Mouse (Mus musculus) heart, adult 2 months (tissue): ENCODE results near the gene Zfand3. TPM values are rescaled to one million over a fixed set of nuclear protein-coding genes. Genes with fewer than 3 reads are reported as not detected.

Experiments
- DNase-seq, 2 experiments: peaks; one replicate each; pipeline ENCODE4 v3.0.0; 2021
- H3K27ac ChIP-seq: fragments of 200-600 bp; 2 replicates; pipeline ENCODE4 v1.8.1; 2022
- H3K27me3 ChIP-seq: fragments of 200-500 bp; 2 replicates; pipeline ENCODE4 v1.6.1; 2012; ENCODE audit warnings: mild to moderate bottlenecking, low read length, inconsistent platforms, mixed read lengths; ENCODE audit not compliant: control insufficient read depth, insufficient read depth
- H3K36me3 ChIP-seq: fragments of 200-500 bp; 2 replicates; pipeline ENCODE4 v1.6.1; 2012; ENCODE audit warnings: low read length, inconsistent platforms; ENCODE audit not compliant: control insufficient read depth, insufficient read depth
- H3K4me1 ChIP-seq: fragments of 200-500 bp; 2 replicates; pipeline ENCODE4 v1.6.1; 2011; ENCODE audit warnings: low read length; ENCODE audit not compliant: control insufficient read depth, insufficient read depth
- H3K4me3 ChIP-seq: fragments of 200-600 bp; 2 replicates; pipeline ENCODE4 v1.8.1; 2022
- H3K79me2 ChIP-seq: fragments of 200-500 bp; replicated peaks from 2 replicates; pipeline ENCODE4 v1.6.1; 2012; ENCODE audit warnings: mild to moderate bottlenecking, inconsistent platforms, low read length, moderate library complexity, mixed read lengths; ENCODE audit not compliant: control insufficient read depth, insufficient read depth
- H3K9ac ChIP-seq: fragments of 200-500 bp; 2 replicates; pipeline ENCODE4 v1.6.1; 2012; ENCODE audit warnings: low read depth, mild to moderate bottlenecking, control low read depth, inconsistent platforms, low read length, mixed read lengths
- CTCF ChIP-seq: fragments of 200-600 bp; IDR thresholded peaks from 2 replicates; pipeline ENCODE4 v1.8.1; 2022; ENCODE audit warnings: antibody characterized with exemption, mild to moderate bottlenecking, moderate library complexity
- EP300 ChIP-seq: fragments of 200-500 bp; IDR thresholded peaks from 2 replicates; pipeline ENCODE4 v1.6.1; 2011; ENCODE audit warnings: low read depth, low read length, control low read depth; ENCODE audit not compliant: insufficient read depth
- POLR2A ChIP-seq: fragments of 200-500 bp; IDR thresholded peaks from 2 replicates; pipeline ENCODE4 v1.6.1; 2011; ENCODE audit warnings: mild to moderate bottlenecking, low read depth, low read length, control low read depth; ENCODE audit not compliant: insufficient read depth
- WGBS: fragments of 180-500 bp; shearing (Covaris S2); methylation state at CpG from one replicate; pipeline ENCODE4 v1.1.7; 2018; 5-methylcytosine and 5-hydroxymethylcytosine counted together
- intact Hi-C: fragments of 180-260 bp; cut with DNase I; formaldehyde crosslinking; loops from one replicate; pipeline ENCODE4 v1.15.1; 2025
- polyA plus RNA-seq: library from polyadenylated mRNA; depleted of rRNA; stranded (reverse); fragments of >200 nt; gene quantifications from 2 replicates; pipeline ENCODE4 v1.2.3, GENCODE M21; 2012
- total RNA-seq, 2 experiments: library from RNA; stranded (reverse); gene quantifications; 2 replicates each; pipeline ENCODE4 v1.2.3; 2021

Gene Zfand3
- total and polyA plus RNA-seq, 3 experiments: 106 to 149 (median 130) TPM

DNA sequence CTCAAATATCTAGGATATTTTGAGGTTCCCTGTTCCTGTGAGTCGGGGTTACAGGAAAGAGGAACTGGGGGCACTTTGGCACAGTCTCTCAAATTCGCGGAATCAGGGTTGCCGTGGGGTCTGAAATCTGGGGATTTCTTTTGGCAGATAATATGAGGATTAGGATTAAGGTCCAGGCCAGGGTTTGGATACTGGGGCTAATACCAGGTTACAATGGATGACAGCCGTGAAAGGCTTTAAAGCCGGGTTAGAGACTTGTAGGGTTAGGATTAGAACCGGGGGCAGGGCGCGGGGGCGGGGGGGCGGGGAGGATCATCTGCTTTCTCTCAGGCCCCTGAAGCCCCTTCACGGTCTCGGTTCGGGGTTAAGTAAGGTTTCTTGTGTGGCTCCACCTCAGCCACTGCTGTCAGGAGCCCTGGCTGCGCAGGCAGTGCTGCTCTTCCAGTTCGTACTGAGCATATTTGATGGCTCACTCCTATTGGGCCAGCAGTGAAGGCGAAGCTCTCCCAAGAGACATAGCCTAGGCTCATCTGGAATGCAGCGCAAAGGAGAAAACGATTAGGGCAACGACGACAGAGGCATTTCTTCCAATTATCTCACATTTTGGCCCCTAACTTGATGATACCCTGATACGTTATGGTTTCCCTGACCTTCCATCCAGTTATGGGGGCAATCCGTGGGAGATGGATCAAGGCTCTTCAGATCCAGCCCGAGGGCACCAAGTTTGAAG lies 5.8 kb upstream of the Zfand3 start:
- no peaks in the 10 kb centered on the region for H3K27me3 ChIP-seq
- no peak overlapping the region for H3K4me3 ChIP-seq
- TF ChIP-seq CTCF (no peak), EP300 (no peak), POLR2A (no peak)
- H3K4me1 ChIP-seq: no peaks in the 10 kb centered on the region; the same call in 1 of the 2 replicates
- H3K9ac ChIP-seq: no peak overlapping the region
- no peaks in the 10 kb centered on the region; the same call in 1 of the 2 replicates for H3K79me2 ChIP-seq
- no peak for DNase-seq
- H3K36me3 ChIP-seq: no peaks in the 10 kb centered on the region
- 80% methylated on average over 24 of the region's 24 CpGs for WGBS
- no peak overlapping the region; the same call in 1 of the 2 replicates for H3K27ac ChIP-seq
- intact Hi-C loops: no loop called here

DNA sequence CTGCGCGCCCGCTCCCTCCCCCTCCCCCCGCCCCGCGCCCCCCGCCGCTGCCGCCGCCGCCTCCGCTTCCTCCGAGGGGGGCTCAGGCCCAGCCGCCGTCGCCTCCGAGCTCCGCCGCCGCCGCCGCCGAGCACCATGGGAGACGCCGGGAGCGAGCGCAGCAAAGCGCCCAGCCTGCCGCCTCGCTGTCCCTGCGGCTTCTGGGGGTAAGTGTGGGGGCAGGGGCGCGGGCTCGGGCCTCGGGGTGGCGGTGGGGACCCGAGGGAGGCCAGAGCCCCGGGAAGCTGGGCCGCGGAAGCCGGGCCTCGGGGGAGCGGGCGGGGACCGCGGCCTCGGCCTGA lies 540 bp downstream of the Zfand3 start:
- H3K4me3 ChIP-seq: peak overlapping the region; percentile 67
- peaks cover 16% of the 10 kb centered on the region for H3K4me1 ChIP-seq
- 2% methylated on average over 37 of the region's 47 CpGs for WGBS
- no peaks in the 10 kb centered on the region for H3K27me3 ChIP-seq
- no peak for DNase-seq
- peak overlapping the region; percentile 100 for H3K27ac ChIP-seq
- intact Hi-C loops: loop anchor here (1.0 to 2.0 kb wide), 2 partner anchors 19 to 28 kb away; no protein-coding TSS in a partner anchor
- peaks cover 12% of the 10 kb centered on the region for H3K36me3 ChIP-seq
- H3K9ac ChIP-seq: peak overlapping the region; percentile 100
- H3K79me2 ChIP-seq: peaks cover 10% of the 10 kb centered on the region
- TF ChIP-seq CTCF (no peak), EP300 (no peak), POLR2A (no peak)

DNA sequence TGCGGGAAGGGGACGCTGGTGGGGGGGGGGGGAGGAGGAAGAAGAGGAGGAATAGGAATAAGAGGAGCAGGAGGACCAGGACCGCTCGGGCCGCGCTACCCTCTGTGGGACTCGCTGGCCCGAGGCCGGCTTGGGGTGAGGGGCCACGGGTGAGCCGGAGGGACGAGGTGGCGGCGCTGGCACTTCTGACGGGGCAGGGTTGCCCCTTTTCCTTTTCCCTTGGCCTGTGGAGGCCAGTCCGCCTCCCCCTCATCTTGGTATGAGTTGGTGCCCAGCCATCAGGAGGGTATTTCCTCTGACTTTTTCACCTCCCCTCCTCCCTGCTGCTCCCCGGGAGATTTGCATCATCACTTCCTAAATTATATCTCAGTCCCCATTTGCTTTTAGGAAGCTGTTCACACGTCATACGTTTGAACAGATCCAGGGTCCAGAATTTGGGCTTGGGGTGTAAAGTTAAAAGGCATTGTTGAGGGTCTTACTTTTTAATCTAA lies 963 bp downstream of the Zfand3 start:
- under 1% methylated on average over 18 of the region's 19 CpGs for WGBS
- intact Hi-C loops: loop anchor here (1.0 to 2.0 kb wide), 2 partner anchors 19 to 29 kb away; no protein-coding TSS in a partner anchor
- H3K9ac ChIP-seq: peak overlapping the region; percentile 100
- peaks cover 16% of the 10 kb centered on the region for H3K4me1 ChIP-seq
- no peaks in the 10 kb centered on the region for H3K27me3 ChIP-seq
- H3K4me3 ChIP-seq: peak overlapping the region; percentile 67
- peak overlapping the region; percentile 100 for H3K27ac ChIP-seq
- TF ChIP-seq EP300 (no peak), CTCF (no peak), POLR2A (no peak)
- peaks cover 14% of the 10 kb centered on the region for H3K36me3 ChIP-seq
- peak; percentile 59 to 72 for DNase-seq
- peaks cover 10% of the 10 kb centered on the region for H3K79me2 ChIP-seq

DNA sequence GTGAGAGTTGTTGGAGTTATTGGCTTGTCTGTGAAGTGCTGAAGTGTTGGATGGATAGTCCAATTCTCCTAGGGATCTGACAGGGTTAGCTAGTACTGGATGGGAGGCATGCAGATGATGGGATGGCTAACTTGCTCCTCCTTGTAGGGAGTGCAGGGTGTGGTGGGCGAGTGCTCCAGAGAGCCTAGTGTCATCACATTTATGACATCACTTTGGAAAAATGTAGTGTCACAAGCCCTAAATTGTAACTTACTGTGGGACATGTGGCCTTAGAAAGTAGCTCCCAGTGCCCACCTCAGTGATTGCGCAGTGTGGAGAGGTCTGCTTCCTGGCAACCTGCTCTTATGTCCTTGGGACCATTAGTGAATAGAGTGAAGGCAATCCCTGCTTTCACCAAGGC lies 2.3 kb downstream of the Zfand3 start:
- peaks cover 16% of the 10 kb centered on the region for H3K4me1 ChIP-seq
- peaks cover 14% of the 10 kb centered on the region for H3K36me3 ChIP-seq
- intact Hi-C loops: no loop called here
- DNase-seq: peak in 1 of 2 experiments; percentile 17
- TF ChIP-seq CTCF (no peak), POLR2A (no peak), EP300 (no peak)
- no peak overlapping the region for H3K27ac ChIP-seq
- H3K27me3 ChIP-seq: no peaks in the 10 kb centered on the region
- WGBS: 43% methylated on average over 2 of the region's 2 CpGs
- H3K9ac ChIP-seq: no peak overlapping the region
- H3K4me3 ChIP-seq: peak overlapping the region; percentile 19; the same call in 1 of the 2 replicates
- H3K79me2 ChIP-seq: peaks cover 10% of the 10 kb centered on the region

DNA sequence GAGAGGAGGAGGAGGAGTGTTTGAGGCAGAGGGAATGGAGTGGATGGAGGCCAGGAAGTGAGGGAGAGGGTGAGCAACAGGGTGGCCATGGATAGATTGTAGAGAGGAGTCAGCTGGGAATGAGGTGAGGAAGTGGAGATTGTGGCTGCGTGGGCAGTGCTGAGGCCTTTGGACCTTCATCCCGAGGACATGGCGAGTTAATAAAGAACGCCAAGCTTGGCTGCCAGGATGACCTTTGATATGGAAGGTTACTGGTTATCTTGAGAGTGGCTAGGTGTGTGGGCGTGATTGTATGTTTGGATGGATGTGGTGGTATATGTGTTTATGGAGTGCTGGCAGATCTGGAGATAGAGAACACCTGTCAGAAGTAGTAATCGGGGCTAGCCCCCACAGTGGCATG lies 3.4 kb downstream of the Zfand3 start:
- DNase-seq: no peak
- intact Hi-C loops: loop anchor here (2.0 kb wide), 1 partner anchor 43 kb away; no protein-coding TSS in a partner anchor
- WGBS: 26% methylated on average over 6 of the region's 6 CpGs
- H3K27me3 ChIP-seq: no peaks in the 10 kb centered on the region
- no peak overlapping the region; the same call in 1 of the 2 replicates for H3K9ac ChIP-seq
- no peak for TF ChIP-seq EP300
- no peak for TF ChIP-seq CTCF
- no peak for TF ChIP-seq POLR2A
- no peak overlapping the region; the same call in none of the 2 replicates for H3K27ac ChIP-seq
- H3K4me3 ChIP-seq: no peak overlapping the region
- peaks cover 13% of the 10 kb centered on the region for H3K79me2 ChIP-seq
- peaks cover 14% of the 10 kb centered on the region for H3K36me3 ChIP-seq
- peaks cover 16% of the 10 kb centered on the region for H3K4me1 ChIP-seq

DNA sequence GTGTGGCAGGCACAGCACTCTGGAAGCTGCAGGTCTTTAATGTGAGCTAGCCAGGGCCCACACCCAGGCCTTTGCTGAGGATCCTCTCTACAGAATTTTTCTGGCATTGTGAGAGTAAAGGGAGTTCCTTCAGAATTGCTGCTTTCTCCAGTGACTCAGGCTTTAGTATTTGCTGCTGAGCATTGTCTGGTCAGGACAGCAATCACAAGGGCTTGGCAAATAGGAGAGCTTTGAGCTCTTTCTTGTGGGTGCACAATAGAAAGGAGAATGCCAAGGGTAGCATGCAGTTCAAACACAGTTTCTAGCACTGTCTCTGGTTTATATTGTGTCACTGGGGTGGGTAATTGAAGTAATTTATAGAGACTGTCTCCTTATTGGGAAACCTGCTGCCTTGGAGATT lies 3.9 kb downstream of the Zfand3 start:
- Histone ChIP-seq H3K9ac (no peak overlapping the region), H3K4me3 (no peak overlapping the region), H3K79me2 (peaks cover 13% of the 10 kb centered on the region), H3K27me3 (no peaks in the 10 kb centered on the region), H3K27ac (peak overlapping the region; percentile 9), H3K4me1 (peaks cover 16% of the 10 kb centered on the region), H3K36me3 (peaks cover 14% of the 10 kb centered on the region)
- DNase-seq: no peak
- intact Hi-C loops: loop anchor here (2.0 kb wide), 1 partner anchor 42 kb away; no protein-coding TSS in a partner anchor
- TF ChIP-seq EP300 (no peak), CTCF (no peak), POLR2A (no peak)
